Mouse (Mus musculus): ENCODE measurements around the gene Phf12.

The Phf12 gene

GRCm38 (mm10) chr11:78062563-78062962 is 80.0 kb downstream of the Phf12 start:
- in situ Hi-C loops (cut with MboI; ENCODE audit: unreplicated experiment in 2 of 2) = loop anchor here in 1 of 2 experiments (5.0 kb wide), 1 partner anchor 85 kb away; no protein-coding TSS in a partner anchor

- in situ Hi-C loops (cut with MboI; ENCODE audit: unreplicated experiment in 2 of 2) = no loop called here
Observed at GRCm38 (mm10) chr11:78065906-78066305, 83.4 kb downstream of the Phf12 start.

GRCm38 (mm10) chr11:78066641-78067040 is 84.1 kb downstream of the Phf12 start:
- in situ Hi-C loops (cut with MboI; ENCODE audit: unreplicated experiment in 2 of 2) = no loop called here

GRCm38 (mm10) chr11:78067566-78067965 is 85.0 kb downstream of the Phf12 start:
- in situ Hi-C loops (cut with MboI; ENCODE audit: unreplicated experiment in 2 of 2) = no loop called here

- in situ Hi-C loops (cut with MboI; ENCODE audit: unreplicated experiment in 2 of 2) = no loop called here
Observed at GRCm38 (mm10) chr11:78069130-78069529, 86.6 kb downstream of the Phf12 start.

- in situ Hi-C loops (cut with MboI; ENCODE audit: unreplicated experiment in 2 of 2) = no loop called here
Observed at GRCm38 (mm10) chr11:78069646-78070045, 87.1 kb downstream of the Phf12 start.

- in situ Hi-C loops (cut with MboI; ENCODE audit: unreplicated experiment in 2 of 2) = no loop called here
Observed at GRCm38 (mm10) chr11:78071938-78072337, 89.4 kb downstream of the Phf12 start.

- in situ Hi-C loops (cut with MboI; ENCODE audit: unreplicated experiment in 2 of 2) = no loop called here
Observed at GRCm38 (mm10) chr11:78072425-78073130, 90.0 kb downstream of the Phf12 start.

GRCm38 (mm10) chr11:78073577-78074276 is 91.2 kb downstream of the Phf12 start:
- in situ Hi-C loops (cut with MboI; ENCODE audit: unreplicated experiment in 2 of 2) = no loop called here

GRCm38 (mm10) chr11:78074277-78074652 is 91.7 kb downstream of the Phf12 start:
- in situ Hi-C loops (cut with MboI; ENCODE audit: unreplicated experiment in 2 of 2) = no loop called here

GRCm38 (mm10) chr11:78074666-78075065 is 92.1 kb downstream of the Phf12 start:
- in situ Hi-C loops (cut with MboI; ENCODE audit: unreplicated experiment in 2 of 2) = no loop called here
